8 mouse cellular contexts compared by ENCODE assay signal in genomic region chr4:35099865-35100780, GRCm38 (mm10). TPM values are rescaled to one million over a fixed set of nuclear protein-coding genes. Genes with fewer than 3 reads are reported as not detected.
DNase-seq lines count a peak whose midpoint lies in the region; ATAC-seq lines count a peak whose summit lies in the region.

No protein-coding gene starts in this region.

- H3K4me2 ChIP-seq in intestine, embryonic 14.5 days (ENCODE audit: low read length), result peak overlapping the region; percentile 59

- peak overlapping the region; percentile 29 for H3K4me3 ChIP-seq in intestine, embryonic 14.5 days (ENCODE audit: low read depth, low read length)

- H3K9me3 ChIP-seq in intestine, embryonic 14.5 days (ENCODE audit: control insufficient read depth, low read length), result no peaks in the 10 kb centered on the region

- peak overlapping the region; percentile 39 for H3K9ac ChIP-seq in intestine, embryonic 14.5 days (ENCODE audit: low read length)

- peak; percentile 78 for ATAC-seq in intestine, embryonic 14.5 days (replicated peaks; ENCODE audit: low FRiP score, low TSS enrichment, low read depth)
- ATAC-seq in megakaryocyte, adult 5-6 weeks (ENCODE audit: poor library complexity, severe bottlenecking), result peak; percentile 94

- H3K4me1 ChIP-seq in intestine, embryonic 14.5 days (replicated peaks; ENCODE audit: control insufficient read depth, insufficient read depth, low read length), result peaks cover 24% of the 10 kb centered on the region

- 11% methylated on average over 29 of the region's 29 CpGs for WGBS in intestine, embryonic 14.5 days

- no peaks in the 10 kb centered on the region for H3K27me3 ChIP-seq in intestine, embryonic 14.5 days (replicated peaks; ENCODE audit: control insufficient read depth, insufficient read depth, low read length)

- peak overlapping the region; percentile 80 for H3K27ac ChIP-seq in intestine, embryonic 14.5 days (ENCODE audit: low read depth)

- DNase-seq in adrenal gland, postnatal 14 days, result peak; percentile 92
- peak; percentile 83 for DNase-seq in embryo, embryonic 9.5 days (ENCODE audit: extremely low spot score)
- DNase-seq in gastrocnemius, postnatal 25 days, result peak; percentile 80
- peak; percentile 83 for DNase-seq in intestine, embryonic 14.5 days (ENCODE audit: low spot score)
- DNase-seq in left cerebral cortex, adult 9 months (ENCODE audit: low spot score in 2 of 2), result peak; percentile 23 to 71
- peak; percentile 80 for DNase-seq in right cerebral cortex, adult 18-20 months
- peak; percentile 22 for DNase-seq in urinary bladder, postnatal 10 days (ENCODE audit: low spot score)

- H3K36me3 ChIP-seq in intestine, embryonic 14.5 days (ENCODE audit: control insufficient read depth, insufficient read depth, low read length), result no peaks in the 10 kb centered on the region

RNA-seq across cellular contexts. Expression of gene Ifnk, which starts 51.7 kb away (rescaled TPM):
- not detected in 2 replicates for total RNA-seq in adrenal gland, postnatal 14 days (2021)
- not detected for total RNA-seq in gastrocnemius, postnatal 25 days (2021)
- 0.23 and 0.70 TPM in 2 replicates for polyA plus RNA-seq in intestine, embryonic 14.5 days (2014; fragmentation: Nextera tagmentation; extraction: Ambion mirVana)
- total RNA-seq in megakaryocyte, adult 5-6 weeks (2015), result not detected in 2 replicates
- total RNA-seq in megakaryocyte, adult 5-6 weeks (2017), result not detected in 2 replicates

RNA-seq across cellular contexts. Expression of gene Mob3b, which starts 57.2 kb away (rescaled TPM):
- total RNA-seq in adrenal gland, postnatal 14 days (2021), result 20.2 and 21.0 TPM in 2 replicates
- 1 to 10 TPM in 1 of 2 experiments, under 1 TPM in 1; 0.96 to 1.4 TPM for total RNA-seq in gastrocnemius, postnatal 25 days (2021)
- polyA plus RNA-seq in intestine, embryonic 14.5 days (2014; fragmentation: Nextera tagmentation; extraction: Ambion mirVana), result 21.2 and 21.3 TPM in 2 replicates
- total RNA-seq in megakaryocyte, adult 5-6 weeks (2015), result 24.1 TPM in 2 replicates
- total RNA-seq in megakaryocyte, adult 5-6 weeks (2017), result 12.4 and 15.4 TPM in 2 replicates

Comparison
In these comparisons a context has a peak if more than half of its experiments do, and no peak if none do; other contexts are left out.
1. Peak in every context shown above with its lines: DNase-seq, ATAC-seq, H3K4me3 ChIP-seq and H3K27ac ChIP-seq.
2. DNase-seq: peak in every context shown above with its lines; median percentile 92 in adrenal gland, postnatal 14 days; 83 in embryo, embryonic 9.5 days; 83 in intestine, embryonic 14.5 days; 80 in gastrocnemius, postnatal 25 days; 80 in right cerebral cortex, adult 18-20 months; 47 in left cerebral cortex, adult 9 months; 22 in urinary bladder, postnatal 10 days.